Mouse (Mus musculus): ENCODE results near the gene Itgb5. TPM values are rescaled to one million over a fixed set of nuclear protein-coding genes. Genes with fewer than 3 reads are reported as not detected.

Itgb5 gene
- 10 to 100 TPM; 25.9 to 27.8 TPM for total RNA-seq (2021)

- DNase-seq (ENCODE audit: extremely low spot score in 1 of 2, low spot score in 2 of 2) = peak in 1 of 2 experiments; percentile 81
- intact Hi-C loops (cut with DNase I) = no loop called here
Observed at GRCm38 (mm10) chr16:33829301-33829831, at the start of gene Itgb5. Gene Itgb5, plus strand, starts transcription at chr16:33829665.

GRCm38 (mm10) chr16:33781789-33782728 is 47.4 kb upstream of the Itgb5 start:
- DNase-seq (ENCODE audit: extremely low spot score in 1 of 2, low spot score in 2 of 2) = no peak
- intact Hi-C loops (cut with DNase I) = no loop called here

GRCm38 (mm10) chr16:33782729-33783091 is 46.8 kb upstream of the Itgb5 start:
- intact Hi-C loops (cut with DNase I) = no loop called here
- DNase-seq (ENCODE audit: extremely low spot score in 1 of 2, low spot score in 2 of 2) = no peak

GRCm38 (mm10) chr16:33784547-33784946 is 44.9 kb upstream of the Itgb5 start:
- intact Hi-C loops (cut with DNase I) = no loop called here
- DNase-seq (ENCODE audit: extremely low spot score in 1 of 2, low spot score in 2 of 2) = no peak

GRCm38 (mm10) chr16:33785092-33785704 is 44.3 kb upstream of the Itgb5 start:
- DNase-seq (ENCODE audit: extremely low spot score in 1 of 2, low spot score in 2 of 2) = no peak
- intact Hi-C loops (cut with DNase I) = no loop called here

- no peak for DNase-seq (ENCODE audit: extremely low spot score in 1 of 2, low spot score in 2 of 2)
- intact Hi-C loops (cut with DNase I) = no loop called here
Observed at GRCm38 (mm10) chr16:33786657-33787390, 42.6 kb upstream of the Itgb5 start.

GRCm38 (mm10) chr16:33793846-33794791 is 35.3 kb upstream of the Itgb5 start, which contains the start of gene Muc13:
Gene Muc13, plus strand, starts transcription at chr16:33794037.
- no peak for DNase-seq (ENCODE audit: extremely low spot score in 1 of 2, low spot score in 2 of 2)
- intact Hi-C loops (cut with DNase I) = no loop called here

- no peak for DNase-seq (ENCODE audit: extremely low spot score in 1 of 2, low spot score in 2 of 2)
- intact Hi-C loops (cut with DNase I) = no loop called here
Observed at GRCm38 (mm10) chr16:33795106-33795505, 34.4 kb upstream of the Itgb5 start.

GRCm38 (mm10) chr16:33795887-33796286 is 33.6 kb upstream of the Itgb5 start:
- intact Hi-C loops (cut with DNase I) = no loop called here
- no peak for DNase-seq (ENCODE audit: extremely low spot score in 1 of 2, low spot score in 2 of 2)

GRCm38 (mm10) chr16:33796756-33797155 is 32.7 kb upstream of the Itgb5 start:
- DNase-seq (ENCODE audit: extremely low spot score in 1 of 2, low spot score in 2 of 2) = no peak
- intact Hi-C loops (cut with DNase I) = no loop called here

GRCm38 (mm10) chr16:33797860-33798259 is 31.6 kb upstream of the Itgb5 start:
- intact Hi-C loops (cut with DNase I) = no loop called here
- peak; percentile 21 to 64 for DNase-seq (ENCODE audit: extremely low spot score in 1 of 2, low spot score in 2 of 2)

GRCm38 (mm10) chr16:33810002-33810401 is 19.5 kb upstream of the Itgb5 start:
- intact Hi-C loops (cut with DNase I) = no loop called here
- DNase-seq (ENCODE audit: extremely low spot score in 1 of 2, low spot score in 2 of 2) = no peak

- no peak for DNase-seq (ENCODE audit: extremely low spot score in 1 of 2, low spot score in 2 of 2)
- intact Hi-C loops (cut with DNase I) = no loop called here
Observed at GRCm38 (mm10) chr16:33818413-33819165, 10.9 kb upstream of the Itgb5 start.

GRCm38 (mm10) chr16:33820269-33821178 is 8.9 kb upstream of the Itgb5 start:
- peak; percentile 82 to 85 for DNase-seq (ENCODE audit: extremely low spot score in 1 of 2, low spot score in 2 of 2)
- intact Hi-C loops (cut with DNase I) = loop anchor here (1.0 to 5.0 kb wide), 2 partner anchors 131 to 292 kb away; no protein-coding TSS in a partner anchor

GRCm38 (mm10) chr16:33824603-33825002 is 4.9 kb upstream of the Itgb5 start:
- intact Hi-C loops (cut with DNase I) = loop anchor here (5.0 kb wide), 1 partner anchor 288 kb away; no protein-coding TSS in a partner anchor
- DNase-seq (ENCODE audit: extremely low spot score in 1 of 2, low spot score in 2 of 2) = no peak

GRCm38 (mm10) chr16:33828496-33828895 is 969 bp upstream of the Itgb5 start:
- intact Hi-C loops (cut with DNase I) = no loop called here
- no peak for DNase-seq (ENCODE audit: extremely low spot score in 1 of 2, low spot score in 2 of 2)
